Mouse (Mus musculus) small intestine, adult 2 months (tissue): Measurements from ENCODE around the gene Olfr157.

ENCODE experiments used
- CTCF ChIP-seq: fragments of 200-500 bp; IDR thresholded peaks from 2 replicates; pipeline ENCODE4 v1.5.1; 2012; ENCODE audit warnings: low read depth, mild to moderate bottlenecking, control low read depth, inconsistent platforms, low read length, moderate library complexity, mixed read lengths; ENCODE audit not compliant: insufficient replicate concordance, insufficient read length; ENCODE audit errors: extremely low read depth
- POLR2A ChIP-seq: fragments of 200-500 bp; IDR thresholded peaks from 2 replicates; pipeline ENCODE4 v1.6.1; 2012; ENCODE audit warnings: low read depth, mild to moderate bottlenecking, control low read depth, inconsistent platforms, low read length, moderate library complexity

DNA sequence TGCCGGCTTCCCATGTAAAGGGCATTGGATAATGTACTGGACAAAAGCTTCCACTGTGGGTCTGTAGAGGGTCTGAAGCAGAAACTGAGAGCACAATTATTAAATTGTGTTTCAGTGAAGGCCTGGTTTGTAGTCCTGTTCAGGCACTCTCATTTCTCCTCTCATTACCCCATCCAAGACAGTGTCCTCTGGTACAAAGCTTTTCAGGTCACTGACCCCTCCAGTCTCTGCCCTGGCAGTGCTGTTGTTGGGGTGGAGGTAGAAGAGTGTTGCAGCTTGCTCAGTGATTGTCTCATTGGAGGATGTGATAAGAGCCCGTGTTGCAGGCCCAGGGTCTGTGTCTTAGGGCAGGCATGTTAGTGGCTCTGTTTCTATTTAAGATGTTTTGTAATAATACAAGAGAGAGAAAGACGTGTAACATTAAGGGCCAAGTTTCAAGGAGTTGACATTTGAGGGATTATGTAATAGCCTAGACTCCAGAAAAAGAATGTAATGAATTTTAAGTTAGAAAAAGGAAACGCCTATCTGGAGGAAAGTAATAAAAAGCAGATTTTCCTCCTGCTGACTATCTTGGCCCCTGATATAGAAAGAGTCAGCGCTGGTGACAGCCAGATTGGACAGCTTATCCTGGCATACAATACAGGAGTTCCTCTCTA is 38.2 kb upstream of the Olfr157 start:
- no peak for TF ChIP-seq CTCF
- TF ChIP-seq POLR2A, result no peak
